ENCODE assay signal across 12 mouse cellular contexts in genomic region chr3:51096545-51096944, GRCm38 (mm10).
DNase-seq lines count a peak whose midpoint lies in the region; ATAC-seq and TF ChIP-seq lines count a peak whose summit lies in the region.
"Had no signal": no experiment of that assay in that cellular context is flagged by ENCODE, and none has a peak within 500 bp of the region (broad histone marks: within the 10 kb centered on the region; RNA-seq: fewer than 3 reads in every experiment).

No protein-coding gene starts in this region.

- no peak overlapping the region for H3K9ac ChIP-seq in embryonic facial prominence, embryonic 14.5 days (ENCODE audit: low read depth, low read length)
- peak overlapping the region; percentile 21; the same call in 1 of the 2 replicates for H3K9ac ChIP-seq in hindbrain, embryonic 13.5 days
- H3K9ac ChIP-seq in midbrain, embryonic 16.5 days (ENCODE audit: low read depth, low read length) = no peak overlapping the region
- H3K9ac ChIP-seq: liver, embryonic 14.5 days had no signal

- WGBS in embryonic facial prominence, embryonic 14.5 days = 23% methylated on average over 6 of the region's 6 CpGs
- 15% methylated on average over 6 of the region's 6 CpGs for WGBS in hindbrain, embryonic 13.5 days
- 6% methylated on average over 6 of the region's 6 CpGs for WGBS in midbrain, embryonic 16.5 days
- 42% methylated on average over 6 of the region's 6 CpGs for WGBS in kidney, adult 2 months

- no peak for ATAC-seq in embryonic facial prominence, embryonic 14.5 days (ENCODE audit: low read depth)
- ATAC-seq in hindbrain, embryonic 13.5 days (ENCODE audit: low FRiP score) = peak; percentile 49
- peak; percentile 68 for ATAC-seq in midbrain, embryonic 16.5 days

- H3K4me2 ChIP-seq in embryonic facial prominence, embryonic 14.5 days (ENCODE audit: low read depth, low read length) = 0 out of 2 replicates have a peak overlapping the region, but pooled peaks have one; percentile 27
- peak overlapping the region; percentile 34 for H3K4me2 ChIP-seq in hindbrain, embryonic 13.5 days
- H3K4me2 ChIP-seq in midbrain, embryonic 16.5 days (ENCODE audit: low read length) = peak overlapping the region; percentile 39

- H3K27ac ChIP-seq in embryonic facial prominence, embryonic 14.5 days (replicated peaks; ENCODE audit: low read depth, low read length) = no peak overlapping the region
- peak overlapping the region; percentile 71 for H3K27ac ChIP-seq in hindbrain, embryonic 13.5 days
- H3K27ac ChIP-seq in midbrain, embryonic 16.5 days (ENCODE audit: low read length) = peak overlapping the region; percentile 72
- H3K27ac ChIP-seq in kidney, adult 2 months (ENCODE audit: insufficient read depth, low read depth, low read length) = no peak overlapping the region
- H3K27ac ChIP-seq: gastrocnemius, adult 2 months; liver, embryonic 14.5 days had no signal

- H3K4me1 ChIP-seq in embryonic facial prominence, embryonic 14.5 days (ENCODE audit: control insufficient read depth, insufficient read depth, low read length) = no peaks in the 10 kb centered on the region
- peaks cover 29% of the 10 kb centered on the region for H3K4me1 ChIP-seq in hindbrain, embryonic 13.5 days (replicated peaks)
- peaks cover 13% of the 10 kb centered on the region for H3K4me1 ChIP-seq in midbrain, embryonic 16.5 days (ENCODE audit: control insufficient read depth, insufficient read depth, low read length)
- no peaks in the 10 kb centered on the region for H3K4me1 ChIP-seq in kidney, adult 2 months (ENCODE audit: control insufficient read depth, insufficient read depth, low read length)

- TF ChIP-seq CTCF in brain, embryonic 14.5 days (IDR thresholded peaks at IDR 0.05; ENCODE audit: borderline replicate concordance, extremely low read depth, insufficient read depth, insufficient read length) = no peak
- TF ChIP-seq CTCF in kidney, adult 2 months (conservative IDR thresholded peaks at IDR 0.05; ENCODE audit: insufficient read depth, insufficient read length, low read depth, low read length) = no peak

- H3K9me3 ChIP-seq in embryonic facial prominence, embryonic 14.5 days (ENCODE audit: control insufficient read depth, low read length) = no peaks in the 10 kb centered on the region
- no peaks in the 10 kb centered on the region for H3K9me3 ChIP-seq in hindbrain, embryonic 13.5 days
- H3K9me3 ChIP-seq in midbrain, embryonic 16.5 days (replicated peaks; ENCODE audit: control insufficient read depth, low read length, poor library complexity, severe bottlenecking) = no peaks in the 10 kb centered on the region

- no peaks in the 10 kb centered on the region for H3K27me3 ChIP-seq in embryonic facial prominence, embryonic 14.5 days (replicated peaks; ENCODE audit: control insufficient read depth, insufficient read depth, low read length)
- no peaks in the 10 kb centered on the region for H3K27me3 ChIP-seq in hindbrain, embryonic 13.5 days
- H3K27me3 ChIP-seq in midbrain, embryonic 16.5 days (ENCODE audit: control insufficient read depth, insufficient read depth, low read depth, low read length) = no peaks in the 10 kb centered on the region
- H3K27me3 ChIP-seq in kidney, adult 2 months (replicated peaks; ENCODE audit: control insufficient read depth, insufficient read depth, low read length) = no peaks in the 10 kb centered on the region
- H3K27me3 ChIP-seq: CH12.LX had no signal

- no peak for TF ChIP-seq POLR2A in brain, embryonic 14.5 days (IDR thresholded peaks at IDR 0.05; ENCODE audit: borderline replicate concordance, extremely low read depth, insufficient read depth, insufficient read length, poor library complexity, severe bottlenecking)
- no peak for TF ChIP-seq POLR2A in kidney, adult 2 months (IDR thresholded peaks at IDR 0.05; ENCODE audit: low read depth, low read length)

- peak; percentile 90 for DNase-seq in brain, embryonic 14.5 days (ENCODE audit: low read depth)
- no peak for DNase-seq in embryonic facial prominence, embryonic 14.5 days (ENCODE audit: low spot score)
- no peak for DNase-seq in frontal cortex, postnatal 36 days (ENCODE audit: low spot score in 2 of 2)
- DNase-seq in kidney, adult 2 months = no peak
- DNase-seq in spleen, postnatal 14 days (ENCODE audit: low spot score in 2 of 2) = no peak
- DNase-seq: adrenal gland, adult 8-10 months; gastrocnemius, adult 2 months; kidney, adult 8-10 months had no signal

- no peak overlapping the region for H3K4me3 ChIP-seq in embryonic facial prominence, embryonic 14.5 days (ENCODE audit: low read depth, low read length)
- H3K4me3 ChIP-seq in hindbrain, embryonic 13.5 days = no peak overlapping the region
- no peak overlapping the region for H3K4me3 ChIP-seq in midbrain, embryonic 16.5 days (ENCODE audit: low read depth, low read length)
- H3K4me3 ChIP-seq in kidney, adult 2 months (ENCODE audit: insufficient read depth, low read depth, low read length) = no peak overlapping the region
- H3K4me3 ChIP-seq: gastrocnemius, adult 2 months had no signal

- no peaks in the 10 kb centered on the region for H3K36me3 ChIP-seq in embryonic facial prominence, embryonic 14.5 days (ENCODE audit: control insufficient read depth, insufficient read depth, low read length)
- H3K36me3 ChIP-seq in hindbrain, embryonic 13.5 days = no peaks in the 10 kb centered on the region
- no peaks in the 10 kb centered on the region for H3K36me3 ChIP-seq in midbrain, embryonic 16.5 days (ENCODE audit: control insufficient read depth, insufficient read depth, low read length)
- no peaks in the 10 kb centered on the region for H3K36me3 ChIP-seq in kidney, adult 2 months (ENCODE audit: control insufficient read depth, insufficient read depth, low read length)

Comparison
In these comparisons a context has a peak if more than half of its experiments do, and no peak if none do; other contexts are left out.
1. H3K27ac ChIP-seq: peak in hindbrain, embryonic 13.5 days (single experiment) and midbrain, embryonic 16.5 days (single experiment); none in embryonic facial prominence, embryonic 14.5 days (single experiment) and kidney, adult 2 months (single experiment).
2. Peak in every context shown above with its lines, with median percentiles within 50 percentile points of each other: H3K4me2 ChIP-seq.